Mouse (Mus musculus) stomach, postnatal 0 days (tissue): ENCODE measurements around the gene Fer1l5.

Experiments used
- CTCF ChIP-seq: IDR thresholded peaks from 2 replicates; pipeline ENCODE4 v1.5.1; 2016; ENCODE audit warnings: antibody characterized with exemption, low read depth, mild to moderate bottlenecking, moderate library complexity
- EP300 ChIP-seq: optimal IDR thresholded peaks from 2 replicates; pipeline ENCODE3; 2016; ENCODE audit warnings: antibody characterized with exemption

DNA sequence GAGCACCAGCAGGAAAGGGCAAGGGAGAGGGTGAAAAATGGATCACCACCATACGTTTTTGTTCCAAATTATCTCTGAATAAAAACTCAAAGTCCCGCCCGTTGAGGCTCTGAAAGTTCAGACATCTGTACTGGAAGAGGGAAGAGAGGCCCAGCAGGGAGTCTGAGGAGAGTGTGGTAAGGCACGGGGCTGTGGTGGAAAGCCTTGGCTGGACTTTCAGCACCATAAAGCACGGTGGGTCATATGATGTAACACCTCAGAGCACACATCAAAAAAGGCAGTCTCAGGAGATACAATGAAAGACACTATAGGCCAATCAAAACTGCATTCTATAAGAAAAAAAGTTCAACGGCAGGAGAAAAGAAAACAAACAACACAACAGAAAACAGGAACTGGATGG is 40.3 kb upstream of the Fer1l5 start:
- TF ChIP-seq EP300 (no peak), CTCF (no peak)
